Mouse (Mus musculus) ES-E14 (cell line): ENCODE results near the gene Acads. TPM values are rescaled to one million over a fixed set of nuclear protein-coding genes. Genes with fewer than 3 reads are reported as not detected.
A peak's percentile ranks its signal among the peaks of the same experiment; 100 is the strongest.

Source experiments
- DNase-seq: peaks from one replicate; pipeline ENCODE4 v3.0.0-alpha.2; 2013; ENCODE audit warnings: low read depth, low spot score
- H3K27ac ChIP-seq: 2 replicates; pipeline ENCODE4 v1.5.1; 2012; ENCODE audit warnings: low read depth, mild to moderate bottlenecking, low read length, moderate library complexity, mixed read lengths; ENCODE audit not compliant: poor library complexity, insufficient read depth, severe bottlenecking
- H3K36me3 ChIP-seq: 2 replicates; pipeline ENCODE4 v1.6.1; 2012; ENCODE audit warnings: mild to moderate bottlenecking, low read length, moderate library complexity, mixed read lengths; ENCODE audit not compliant: control insufficient read depth, poor library complexity, insufficient read depth, severe bottlenecking
- H3K4me1 ChIP-seq, 2 experiments: fragments of 150-350 bp in 1 of 2; sonication (generic) in 1 of 2; 2 replicates each; pipeline ENCODE4 v1.6.1; 2012; ENCODE audit warnings: low read length in 2 of 2, mild to moderate bottlenecking in 1 of 2, mixed read lengths in 1 of 2; ENCODE audit not compliant: control insufficient read depth in 2 of 2, insufficient read depth in 2 of 2, poor library complexity in 1 of 2
- H3K4me3 ChIP-seq, 2 experiments: fragments of 150-350 bp in 1 of 2; sonication (generic) in 1 of 2; 2 replicates each; pipeline ENCODE4 v1.5.1; 2012; ENCODE audit warnings: low read length in 2 of 2, low read depth in 1 of 2, mild to moderate bottlenecking in 1 of 2, mixed read lengths in 1 of 2; ENCODE audit not compliant: insufficient read depth in 1 of 2, poor library complexity in 1 of 2, severe bottlenecking in 1 of 2
- H3K9ac ChIP-seq: 2 replicates; pipeline ENCODE4 v1.6.1; 2012; ENCODE audit warnings: low read depth, mild to moderate bottlenecking, low read length, mixed read lengths; ENCODE audit not compliant: poor library complexity, insufficient read depth, severe bottlenecking
- H3K9me3 ChIP-seq: fragments of 150-350 bp; sonication (generic); 2 replicates; pipeline ENCODE4 v1.6.1; 2012; ENCODE audit warnings: low read depth, mild to moderate bottlenecking, low read length; ENCODE audit not compliant: control insufficient read depth, insufficient read depth
- CHD2 ChIP-seq: IDR thresholded peaks from 2 replicates; pipeline ENCODE4 v1.6.1; 2014; ENCODE audit warnings: mild to moderate bottlenecking, low read depth, low read length, inconsistent platforms
- HCFC1 ChIP-seq: IDR thresholded peaks from 2 replicates; pipeline ENCODE4 v1.6.1; 2012; ENCODE audit warnings: low read length, inconsistent platforms, borderline replicate concordance; ENCODE audit not compliant: insufficient read depth
- MAFK ChIP-seq: IDR thresholded peaks from 2 replicates; pipeline ENCODE4 v1.6.1; 2014; ENCODE audit warnings: mild to moderate bottlenecking, low read depth, low read length, inconsistent platforms; ENCODE audit not compliant: insufficient read depth
- ZC3H11A ChIP-seq: IDR thresholded peaks from 2 replicates; pipeline ENCODE4 v1.6.1; 2012; ENCODE audit warnings: low read depth, mild to moderate bottlenecking, inconsistent platforms, low read length, borderline replicate concordance
- ZNF384 ChIP-seq: IDR thresholded peaks from 2 replicates; pipeline ENCODE4 v1.6.1; 2012; ENCODE audit warnings: low read depth, low read length, inconsistent platforms
- in situ Hi-C, 2 experiments: fragments of 600-800 bp; cut with MboI; formaldehyde crosslinking; loops; one replicate each; pipeline ENCODE4 v1.15.1; 2025; ENCODE audit warnings: low sequenced_read_pairs in 2 of 2, inconsistent platforms in 1 of 2; ENCODE audit not compliant: unreplicated experiment in 2 of 2
- total RNA-seq: library from RNA; depleted of rRNA; stranded (reverse); fragments of 300-350 nt; gene quantifications from 2 replicates; pipeline ENCODE4 v1.2.3, GENCODE M21; 2012

The Acads gene
- total RNA-seq, 1 experiment = 41.1 TPM

- TF ChIP-seq HCFC1 (peak; percentile 52; the same call in 1 of the 2 replicates), MAFK (no peak), CHD2 (peak; percentile 34; the same call in 1 of the 2 replicates)
- in situ Hi-C loops = no loop called here
- H3K4me1 ChIP-seq = peaks cover 0 to 4% of the 10 kb centered on the region in 2 experiments; a peak in 2 of 4 replicates
- peak within 1 kb of the TSS; percentile 98 for H3K9ac ChIP-seq
- no peaks in the 10 kb centered on the region for H3K9me3 ChIP-seq
- peaks cover 8% of the 10 kb centered on the region; the same call in 1 of the 2 replicates for H3K36me3 ChIP-seq
- H3K27ac ChIP-seq = no peak within 1 kb of the TSS
- peak; percentile 86 for DNase-seq
- peak within 1 kb of the TSS; percentile 80 to 99 for H3K4me3 ChIP-seq
These were observed 15.4 kb upstream of the Acads start, which contains the start of gene Unc119b for GRCm38 (mm10) chr5:115134234-115135165. Gene Unc119b (minus strand): TSS chr5:115134975.

GRCm38 (mm10) chr5:115133358-115134066 is 14.4 kb upstream of the Acads start:
- Histone ChIP-seq H3K27ac (no peak overlapping the region), H3K36me3 (peaks cover 11% of the 10 kb centered on the region; the same call in 1 of the 2 replicates), H3K9me3 (no peaks in the 10 kb centered on the region), H3K9ac (peak overlapping the region; percentile 62), H3K4me3 (peak overlapping the region; percentile 80 to 99), H3K4me1 (peaks cover 0 to 4% of the 10 kb centered on the region in 2 experiments; a peak in 2 of 4 replicates)
- TF ChIP-seq ZNF384 = no peak
- no peak for TF ChIP-seq MAFK
- TF ChIP-seq ZC3H11A = no peak
- TF ChIP-seq CHD2 = no peak
- TF ChIP-seq HCFC1 = no peak
- no peak for DNase-seq
- in situ Hi-C loops = no loop called here

GRCm38 (mm10) chr5:115132465-115132864 is 13.3 kb upstream of the Acads start:
- TF ChIP-seq ZNF384 (no peak), HCFC1 (no peak), MAFK (no peak), ZC3H11A (no peak), CHD2 (no peak)
- Histone ChIP-seq H3K27ac (no peak overlapping the region), H3K36me3 (peaks cover 18% of the 10 kb centered on the region; the same call in 1 of the 2 replicates), H3K4me1 (peaks cover under 1 to 4% of the 10 kb centered on the region in 2 experiments; a peak in 2 of 4 replicates), H3K9me3 (no peaks in the 10 kb centered on the region), H3K9ac (no peak overlapping the region), H3K4me3 (no peak overlapping the region)
- no peak for DNase-seq
- in situ Hi-C loops = no loop called here

GRCm38 (mm10) chr5:115129328-115129727 is 10.2 kb upstream of the Acads start:
- Histone ChIP-seq H3K4me3 (no peak overlapping the region), H3K27ac (no peak overlapping the region), H3K9ac (no peak overlapping the region), H3K36me3 (peaks cover 41% of the 10 kb centered on the region; the same call in 1 of the 2 replicates), H3K9me3 (no peaks in the 10 kb centered on the region), H3K4me1 (peaks cover 1 to 6% of the 10 kb centered on the region in 2 experiments; a peak in 2 of 4 replicates)
- TF ChIP-seq MAFK = no peak
- no peak for DNase-seq
- in situ Hi-C loops = no loop called here
